Mouse (Mus musculus): ENCODE measurements around the gene Nipa1. TPM values are rescaled to one million over a fixed set of nuclear protein-coding genes. Genes with fewer than 3 reads are reported as not detected.
A peak's percentile ranks its signal among the peaks of the same experiment; 100 is the strongest.

Nipa1 gene
- polyA plus RNA-seq, 1 experiment from 2014 or later: 32.0 TPM

- 34% methylated on average over 3 of the region's 3 CpGs for WGBS
- no peak overlapping the region for H3K4me3 ChIP-seq (ENCODE audit: low read depth, low read length)
- H3K4me1 ChIP-seq (ENCODE audit: control insufficient read depth, insufficient read depth, low read length): peaks cover 8% of the 10 kb centered on the region
- H3K27me3 ChIP-seq (ENCODE audit: control insufficient read depth, insufficient read depth, low read depth, low read length): no peaks in the 10 kb centered on the region
- no peak overlapping the region for H3K27ac ChIP-seq (ENCODE audit: low read length)
- ATAC-seq: no peak
- H3K36me3 ChIP-seq (ENCODE audit: control insufficient read depth, insufficient read depth, low read length): no peaks in the 10 kb centered on the region
- no peak overlapping the region for H3K4me2 ChIP-seq (ENCODE audit: low read length)
- H3K9me3 ChIP-seq (replicated peaks; ENCODE audit: control insufficient read depth, low read length, poor library complexity, severe bottlenecking): no peaks in the 10 kb centered on the region
- H3K9ac ChIP-seq (ENCODE audit: low read depth, low read length): no peak overlapping the region
Observed at GRCm38 (mm10) chr7:55966866-55967460, 52.8 kb downstream of the Nipa1 start.

DNA sequence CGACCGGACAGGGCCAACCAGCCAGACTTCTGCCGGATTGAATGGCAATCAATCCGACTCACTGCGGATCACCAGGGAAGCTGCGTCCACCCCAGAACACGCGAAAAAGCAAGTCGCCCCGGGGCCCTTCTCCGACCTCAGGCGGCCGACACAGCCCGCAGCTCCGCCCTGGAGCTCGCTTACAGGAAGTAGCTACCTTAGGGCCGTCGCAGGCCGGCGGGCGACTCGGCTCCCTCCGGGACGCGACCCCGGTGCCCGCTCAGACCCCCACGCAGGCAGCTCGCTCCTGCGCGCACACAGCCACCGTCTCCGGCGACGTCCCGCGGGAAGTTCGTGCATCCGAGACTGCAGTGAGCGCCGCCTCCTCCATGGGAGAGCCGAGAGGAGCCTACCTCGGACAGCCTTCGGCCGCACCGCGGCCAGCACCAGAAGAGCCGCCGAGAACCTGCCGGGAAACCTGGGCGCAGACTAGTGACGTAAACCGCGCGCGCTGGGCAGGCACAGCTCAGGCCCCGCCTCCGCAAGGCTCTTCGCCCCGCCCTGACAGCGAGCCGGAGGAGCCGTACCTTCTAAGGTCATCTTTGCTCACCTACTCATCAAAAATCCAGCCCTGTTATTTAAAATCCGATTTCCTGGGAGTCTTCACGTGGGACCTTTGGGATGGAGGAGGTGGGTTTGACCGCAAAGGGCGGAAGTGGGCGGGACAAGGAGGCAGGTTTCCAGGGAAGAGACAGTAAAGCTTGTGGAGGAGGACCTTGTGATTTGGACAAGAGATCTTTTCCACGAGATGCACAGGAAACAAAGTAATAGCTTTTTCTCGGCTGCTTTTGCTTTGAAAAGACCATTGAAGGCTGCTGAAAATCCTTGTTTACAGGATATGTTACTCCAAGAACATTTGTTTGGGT is 57.5 kb downstream of the Nipa1 start, which contains the start of gene Nipa2:
Nipa2 (minus strand) TSS at position 473 of the 905 bp plus-strand sequence.
- Histone ChIP-seq H3K4me1 (ENCODE audit: control insufficient read depth, insufficient read depth, low read length) (peaks cover 21% of the 10 kb centered on the region), H3K27me3 (ENCODE audit: control insufficient read depth, insufficient read depth, low read depth, low read length) (no peaks in the 10 kb centered on the region), H3K9ac (ENCODE audit: low read depth, low read length) (peak within 1 kb of the TSS; percentile 93), H3K27ac (ENCODE audit: low read length) (peak within 1 kb of the TSS; percentile 92), H3K9me3 (replicated peaks; ENCODE audit: control insufficient read depth, low read length, poor library complexity, severe bottlenecking) (no peaks in the 10 kb centered on the region), H3K36me3 (ENCODE audit: control insufficient read depth, insufficient read depth, low read length) (no peaks in the 10 kb centered on the region), H3K4me2 (ENCODE audit: low read length) (peak within 1 kb of the TSS; percentile 84), H3K4me3 (ENCODE audit: low read depth, low read length) (peak within 1 kb of the TSS; percentile 98)
- under 1% methylated on average over 70 of the region's 70 CpGs for WGBS
- peak; percentile 98 for ATAC-seq

- no peak for ATAC-seq
Observed at GRCm38 (mm10) chr7:55960506-55960905, 59.2 kb downstream of the Nipa1 start.

DNA sequence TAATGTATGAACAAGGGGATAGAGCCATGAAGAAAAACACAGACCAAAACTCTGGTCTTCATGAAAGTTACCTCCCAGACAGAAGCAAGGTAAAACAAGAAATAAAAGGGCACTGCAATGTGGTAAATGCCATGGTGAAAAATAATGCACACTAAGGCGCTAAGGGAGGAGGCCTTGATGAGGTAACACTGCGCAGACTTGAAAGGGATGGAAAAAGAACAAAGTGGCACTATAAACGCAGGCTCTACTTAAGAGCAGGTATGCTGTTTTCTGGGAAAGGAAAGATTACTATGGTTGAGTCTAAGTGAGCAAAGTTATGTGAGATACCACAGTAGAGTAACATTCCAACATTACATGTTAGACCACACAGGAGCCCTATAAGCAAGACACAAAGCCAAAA is 60.0 kb downstream of the Nipa1 start:
- Histone ChIP-seq H3K27me3 (ENCODE audit: control insufficient read depth, insufficient read depth, low read depth, low read length) (no peaks in the 10 kb centered on the region), H3K9me3 (replicated peaks; ENCODE audit: control insufficient read depth, low read length, poor library complexity, severe bottlenecking) (no peaks in the 10 kb centered on the region), H3K27ac (ENCODE audit: low read length) (no peak overlapping the region), H3K4me3 (ENCODE audit: low read depth, low read length) (no peak overlapping the region), H3K4me2 (ENCODE audit: low read length) (no peak overlapping the region), H3K4me1 (ENCODE audit: control insufficient read depth, insufficient read depth, low read length) (peaks cover 21% of the 10 kb centered on the region), H3K36me3 (ENCODE audit: control insufficient read depth, insufficient read depth, low read length) (no peaks in the 10 kb centered on the region), H3K9ac (ENCODE audit: low read depth, low read length) (no peak overlapping the region)
- 100% methylated on average over 3 of the region's 3 CpGs for WGBS
- no peak for ATAC-seq

More at GRCm38 (mm10) chr7:55960506-55960905, 59.2 kb downstream of the Nipa1 start:
- no peaks in the 10 kb centered on the region for H3K27me3 ChIP-seq (ENCODE audit: control insufficient read depth, insufficient read depth, low read depth, low read length)
- no peaks in the 10 kb centered on the region for H3K36me3 ChIP-seq (ENCODE audit: control insufficient read depth, insufficient read depth, low read length)
- no peaks in the 10 kb centered on the region for H3K9me3 ChIP-seq (replicated peaks; ENCODE audit: control insufficient read depth, low read length, poor library complexity, severe bottlenecking)
- no peak overlapping the region for H3K4me3 ChIP-seq (ENCODE audit: low read depth, low read length)
- WGBS: 95% methylated on average over 1 of the region's 1 CpGs
- H3K9ac ChIP-seq (ENCODE audit: low read depth, low read length): no peak overlapping the region
- no peak overlapping the region for H3K4me2 ChIP-seq (ENCODE audit: low read length)
- H3K27ac ChIP-seq (ENCODE audit: low read length): no peak overlapping the region
- peaks cover 21% of the 10 kb centered on the region for H3K4me1 ChIP-seq (ENCODE audit: control insufficient read depth, insufficient read depth, low read length)

DNA sequence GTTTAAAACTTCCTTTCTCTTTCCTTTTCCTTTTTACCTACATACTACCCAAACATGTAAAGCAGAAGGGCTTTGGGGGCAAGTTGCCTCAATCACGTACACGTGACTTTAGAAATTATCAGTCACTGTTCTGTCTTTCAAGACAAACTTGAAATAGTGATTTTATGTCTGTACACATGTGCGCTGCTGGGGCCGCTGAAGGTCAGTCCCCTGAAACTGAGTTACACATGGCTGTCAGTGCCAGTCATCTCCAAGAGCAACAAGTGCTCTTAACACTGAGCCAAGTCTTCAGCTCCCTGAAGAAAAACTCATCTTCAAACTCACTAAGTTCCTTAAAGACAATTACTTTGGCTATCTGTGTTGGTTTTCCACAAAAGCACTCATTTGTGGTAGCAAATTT is 61.8 kb downstream of the Nipa1 start:
- H3K4me3 ChIP-seq (ENCODE audit: low read depth, low read length): no peak overlapping the region
- peaks cover 13% of the 10 kb centered on the region for H3K4me1 ChIP-seq (ENCODE audit: control insufficient read depth, insufficient read depth, low read length)
- no peak for ATAC-seq
- H3K9me3 ChIP-seq (replicated peaks; ENCODE audit: control insufficient read depth, low read length, poor library complexity, severe bottlenecking): no peaks in the 10 kb centered on the region
- H3K27me3 ChIP-seq (ENCODE audit: control insufficient read depth, insufficient read depth, low read depth, low read length): no peaks in the 10 kb centered on the region
- H3K27ac ChIP-seq (ENCODE audit: low read length): no peak overlapping the region
- no peak overlapping the region for H3K9ac ChIP-seq (ENCODE audit: low read depth, low read length)
- 0 out of 2 replicates have a peak, but pooled peaks cover 3% of the 10 kb centered on the region for H3K36me3 ChIP-seq (ENCODE audit: control insufficient read depth, insufficient read depth, low read length)
- WGBS: 97% methylated on average over 4 of the region's 4 CpGs
- H3K4me2 ChIP-seq (ENCODE audit: low read length): no peak overlapping the region

DNA sequence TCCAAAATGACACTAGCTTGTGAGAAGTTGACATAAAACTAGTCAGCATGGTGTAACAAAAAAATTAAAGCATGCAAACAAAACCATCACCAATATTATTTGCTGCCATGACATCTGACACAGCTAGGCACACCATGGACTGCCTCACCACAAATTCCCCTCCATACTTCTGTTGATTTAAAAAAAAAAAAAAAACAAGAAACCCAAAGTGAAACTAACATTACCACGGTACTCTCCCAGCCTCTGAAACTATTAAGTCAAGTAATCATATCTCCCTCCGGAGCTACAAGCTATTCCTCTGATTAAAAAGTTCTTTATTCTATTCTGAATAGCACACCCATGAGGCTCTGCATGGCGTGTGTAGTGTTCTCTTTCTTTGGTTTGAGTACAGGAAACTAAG is 62.6 kb downstream of the Nipa1 start:
- no peak overlapping the region for H3K4me3 ChIP-seq (ENCODE audit: low read depth, low read length)
- H3K27me3 ChIP-seq (ENCODE audit: control insufficient read depth, insufficient read depth, low read depth, low read length): no peaks in the 10 kb centered on the region
- no peak for ATAC-seq
- H3K9ac ChIP-seq (ENCODE audit: low read depth, low read length): no peak overlapping the region
- H3K27ac ChIP-seq (ENCODE audit: low read length): no peak overlapping the region
- H3K4me1 ChIP-seq (ENCODE audit: control insufficient read depth, insufficient read depth, low read length): peaks cover 12% of the 10 kb centered on the region
- H3K36me3 ChIP-seq (ENCODE audit: control insufficient read depth, insufficient read depth, low read length): 0 out of 2 replicates have a peak, but pooled peaks cover 3% of the 10 kb centered on the region
- no peaks in the 10 kb centered on the region for H3K9me3 ChIP-seq (replicated peaks; ENCODE audit: control insufficient read depth, low read length, poor library complexity, severe bottlenecking)
- no peak overlapping the region for H3K4me2 ChIP-seq (ENCODE audit: low read length)
- WGBS: 96% methylated on average over 3 of the region's 3 CpGs

GRCm38 (mm10) chr7:55956054-55956453 is 63.7 kb downstream of the Nipa1 start:
- Histone ChIP-seq H3K4me3 (ENCODE audit: low read depth, low read length) (no peak overlapping the region), H3K9me3 (replicated peaks; ENCODE audit: control insufficient read depth, low read length, poor library complexity, severe bottlenecking) (no peaks in the 10 kb centered on the region), H3K4me1 (ENCODE audit: control insufficient read depth, insufficient read depth, low read length) (peaks cover 8% of the 10 kb centered on the region), H3K36me3 (ENCODE audit: control insufficient read depth, insufficient read depth, low read length) (0 out of 2 replicates have a peak, but pooled peaks cover 3% of the 10 kb centered on the region), H3K4me2 (ENCODE audit: low read length) (no peak overlapping the region), H3K27ac (ENCODE audit: low read length) (no peak overlapping the region), H3K27me3 (ENCODE audit: control insufficient read depth, insufficient read depth, low read depth, low read length) (no peaks in the 10 kb centered on the region), H3K9ac (ENCODE audit: low read depth, low read length) (no peak overlapping the region)
- ATAC-seq: no peak
- 97% methylated on average over 2 of the region's 2 CpGs for WGBS

DNA sequence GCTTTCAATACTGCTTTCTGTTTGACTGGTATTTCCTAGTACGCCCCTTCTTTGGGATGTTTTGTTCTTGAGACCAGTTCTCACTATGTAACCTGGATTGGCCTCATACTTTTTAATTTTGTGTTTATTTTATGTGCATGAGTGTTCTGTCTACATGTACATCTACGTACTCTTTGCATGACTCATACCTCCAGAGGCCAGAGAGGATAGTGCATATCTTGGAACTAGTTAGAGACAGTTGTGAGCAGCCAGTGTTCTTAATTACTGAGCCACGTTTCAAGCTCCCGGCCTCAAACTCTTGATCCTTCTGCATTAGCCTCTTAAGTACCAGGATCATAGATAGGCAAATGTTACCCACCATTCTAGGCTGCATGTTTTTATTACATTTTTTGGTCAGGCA is 81.4 kb downstream of the Nipa1 start:
- Histone ChIP-seq H3K36me3 (ENCODE audit: control insufficient read depth, insufficient read depth, low read length) (no peaks in the 10 kb centered on the region; the same call in 1 of the 2 replicates), H3K4me3 (ENCODE audit: low read depth, low read length) (no peak overlapping the region), H3K9me3 (replicated peaks; ENCODE audit: control insufficient read depth, low read length, poor library complexity, severe bottlenecking) (no peaks in the 10 kb centered on the region), H3K4me2 (ENCODE audit: low read length) (no peak overlapping the region), H3K27me3 (ENCODE audit: control insufficient read depth, insufficient read depth, low read depth, low read length) (no peaks in the 10 kb centered on the region), H3K9ac (ENCODE audit: low read depth, low read length) (no peak overlapping the region), H3K4me1 (ENCODE audit: control insufficient read depth, insufficient read depth, low read length) (no peaks in the 10 kb centered on the region), H3K27ac (ENCODE audit: low read length) (no peak overlapping the region)
- no peak for ATAC-seq
- 95% methylated on average over 4 of the region's 4 CpGs for WGBS

DNA sequence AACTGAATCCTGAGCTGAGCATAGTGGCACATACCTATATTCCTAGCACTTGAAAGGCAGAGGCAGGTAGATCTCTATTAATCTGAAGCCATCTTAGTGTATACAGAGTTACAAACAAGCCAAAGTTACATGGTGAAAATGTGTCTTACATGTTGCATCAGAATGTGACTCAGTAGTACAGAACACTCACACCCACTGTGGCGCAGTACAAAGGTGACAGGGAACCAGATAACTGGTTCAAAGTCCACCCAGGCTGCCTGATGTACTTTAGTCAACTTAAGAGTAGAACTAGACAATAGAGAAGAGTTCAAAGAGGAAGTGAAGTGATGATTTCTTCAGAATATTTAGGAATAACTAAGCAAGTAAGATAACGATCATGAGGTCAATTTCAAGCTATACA is 84.7 kb downstream of the Nipa1 start:
- Histone ChIP-seq H3K9ac (ENCODE audit: low read depth, low read length) (no peak overlapping the region), H3K9me3 (replicated peaks; ENCODE audit: control insufficient read depth, low read length, poor library complexity, severe bottlenecking) (no peaks in the 10 kb centered on the region), H3K27me3 (ENCODE audit: control insufficient read depth, insufficient read depth, low read depth, low read length) (no peaks in the 10 kb centered on the region), H3K27ac (ENCODE audit: low read length) (no peak overlapping the region), H3K4me2 (ENCODE audit: low read length) (no peak overlapping the region), H3K4me1 (ENCODE audit: control insufficient read depth, insufficient read depth, low read length) (no peaks in the 10 kb centered on the region), H3K4me3 (ENCODE audit: low read depth, low read length) (no peak overlapping the region), H3K36me3 (ENCODE audit: control insufficient read depth, insufficient read depth, low read length) (peaks cover 8% of the 10 kb centered on the region)
- no peak for ATAC-seq
- 98% methylated on average over 2 of the region's 2 CpGs for WGBS
